In the genomic region with DNA sequence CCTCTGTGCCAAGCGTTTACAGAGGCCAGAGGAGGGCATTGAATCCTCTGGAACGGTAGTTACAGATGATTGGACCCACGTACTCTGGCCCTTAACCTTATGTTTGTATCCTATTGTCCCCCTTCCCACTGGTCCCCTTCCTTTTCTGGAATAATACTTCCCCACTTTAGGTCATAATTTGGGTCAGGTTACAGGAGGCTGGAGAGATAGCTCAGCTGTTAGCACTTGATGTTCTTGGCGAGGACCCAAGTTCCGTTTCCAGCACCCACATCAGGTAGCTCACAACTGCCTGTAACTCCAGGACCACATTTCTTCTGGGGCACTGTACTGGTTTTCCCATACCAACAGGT, we compare ENCODE assay signal across 8 mouse cellular contexts. TPM values are rescaled to one million over a fixed set of nuclear protein-coding genes. Genes with fewer than 3 reads are reported as not detected.
DNase-seq lines count a peak whose midpoint lies in the region; ATAC-seq and TF ChIP-seq lines count a peak whose summit lies in the region.

No protein-coding gene starts in this region.

- ATAC-seq in forebrain, embryonic 11.5 days (replicated peaks; ENCODE audit: low FRiP score) = no peak
- no peak for ATAC-seq in hindbrain, embryonic 13.5 days (ENCODE audit: low FRiP score)
- no peak for ATAC-seq in liver, embryonic 15.5 days (ENCODE audit: insufficient read depth)
- ATAC-seq in stomach, embryonic 14.5 days (ENCODE audit: insufficient number of reproducible peaks, insufficient read depth, low FRiP score, low read depth) = no peak
- no peak for ATAC-seq in inflammation-experienced regulatory T-cells, adult 6 months

- H3K27ac ChIP-seq in MEL (ENCODE audit: control insufficient read depth, low read depth, low read length) = peak overlapping the region; percentile 98
- peak overlapping the region; percentile 97 for H3K27ac ChIP-seq in forebrain, embryonic 11.5 days (ENCODE audit: low read depth, low read length)
- H3K27ac ChIP-seq in hindbrain, embryonic 13.5 days = peak overlapping the region; percentile 97
- peak overlapping the region; percentile 97 for H3K27ac ChIP-seq in liver, embryonic 15.5 days (replicated peaks)
- H3K27ac ChIP-seq in stomach, embryonic 14.5 days (ENCODE audit: low read length) = peak overlapping the region; percentile 95

- TF ChIP-seq EP300 in MEL (IDR thresholded peaks at IDR 0.05; ENCODE audit: low read depth in 1 of 2, low read length in 2 of 2) = peak; percentile 25 to 66; a peak in 3 of 4 replicates

- peaks cover 6% of the 10 kb centered on the region for H3K79me2 ChIP-seq in MEL (ENCODE audit: control insufficient read depth, insufficient read depth, low read length, poor library complexity)

- peak; percentile 40 for DNase-seq in adrenal gland, postnatal 14 days
- no peak for DNase-seq in adrenal gland, postnatal 4 days (ENCODE audit: low spot score in 2 of 2)
- peak; percentile 88 for DNase-seq in MEL (ENCODE audit: low read depth, low spot score)
- no peak for DNase-seq in forebrain, embryonic 11.5 days (ENCODE audit: low spot score)

- WGBS in forebrain, embryonic 11.5 days = 21% methylated on average over 5 of the region's 5 CpGs
- 25% methylated on average over 5 of the region's 5 CpGs for WGBS in hindbrain, embryonic 13.5 days
- WGBS in liver, embryonic 15.5 days (ENCODE audit: insufficient replicate concordance) = 13% methylated on average over 5 of the region's 5 CpGs
- WGBS in stomach, embryonic 14.5 days = 14% methylated on average over 5 of the region's 5 CpGs

- peak overlapping the region; percentile 76 for H3K4me2 ChIP-seq in forebrain, embryonic 11.5 days (ENCODE audit: low read depth, low read length, severe bottlenecking)
- H3K4me2 ChIP-seq in hindbrain, embryonic 13.5 days = peak overlapping the region; percentile 84
- H3K4me2 ChIP-seq in liver, embryonic 15.5 days = peak overlapping the region; percentile 94
- peak overlapping the region; percentile 63 for H3K4me2 ChIP-seq in stomach, embryonic 14.5 days (replicated peaks; ENCODE audit: low read depth, low read length)

- TF ChIP-seq RAD21 in MEL (IDR thresholded peaks at IDR 0.05; ENCODE audit: low read depth, low read length) = no peak

- TF ChIP-seq POLR2A in MEL (IDR thresholded peaks at IDR 0.05; ENCODE audit: control insufficient read depth in 1 of 2, insufficient read depth in 1 of 2, low read depth in 1 of 2, low read length in 2 of 2, poor library complexity in 1 of 2) = no peak

- peak overlapping the region; percentile 68 to 93 for H3K4me3 ChIP-seq in MEL (ENCODE audit: control insufficient read depth in 1 of 2, insufficient read depth in 1 of 2, low read depth in 2 of 2, low read length in 2 of 2)
- peak overlapping the region; percentile 62 for H3K4me3 ChIP-seq in forebrain, embryonic 11.5 days (ENCODE audit: low read depth, low read length)
- peak overlapping the region; percentile 57 for H3K4me3 ChIP-seq in hindbrain, embryonic 13.5 days
- peak overlapping the region; percentile 74 for H3K4me3 ChIP-seq in liver, embryonic 15.5 days (replicated peaks)
- H3K4me3 ChIP-seq in stomach, embryonic 14.5 days (ENCODE audit: low read depth, low read length) = peak overlapping the region; percentile 36

- TF ChIP-seq CTCF in MEL (IDR thresholded peaks at IDR 0.05 in 2 of 3, conservative IDR thresholded peaks at IDR 0.05 in 1 of 3; ENCODE audit: control insufficient read depth in 1 of 3, insufficient read depth in 1 of 3, low read depth in 2 of 3, low read length in 3 of 3, poor library complexity in 1 of 3, severe bottlenecking in 1 of 3) = no peak

- H3K9ac ChIP-seq in MEL (ENCODE audit: control insufficient read depth, low read depth, low read length, poor library complexity, severe bottlenecking) = peak overlapping the region; percentile 90
- H3K9ac ChIP-seq in forebrain, embryonic 11.5 days (ENCODE audit: low read length) = peak overlapping the region; percentile 84
- peak overlapping the region; percentile 81 for H3K9ac ChIP-seq in hindbrain, embryonic 13.5 days
- H3K9ac ChIP-seq in liver, embryonic 15.5 days = peak overlapping the region; percentile 75
- peak overlapping the region; percentile 51; the same call in 1 of the 2 replicates for H3K9ac ChIP-seq in stomach, embryonic 14.5 days (replicated peaks; ENCODE audit: low read depth, low read length)

- H3K36me3 ChIP-seq in MEL (ENCODE audit: control insufficient read depth in 1 of 2, insufficient read depth in 2 of 2, low read length in 2 of 2) = peaks cover 0 to 15% of the 10 kb centered on the region in 2 experiments; a peak in 2 of 4 replicates
- H3K36me3 ChIP-seq in forebrain, embryonic 11.5 days (ENCODE audit: control insufficient read depth, insufficient read depth, low read length) = no peaks in the 10 kb centered on the region; the same call in 1 of the 2 replicates
- H3K36me3 ChIP-seq in hindbrain, embryonic 13.5 days = peaks cover 15% of the 10 kb centered on the region
- H3K36me3 ChIP-seq in liver, embryonic 15.5 days (replicated peaks) = peaks cover 5% of the 10 kb centered on the region
- H3K36me3 ChIP-seq in stomach, embryonic 14.5 days (ENCODE audit: control insufficient read depth, insufficient read depth, low read length) = peaks cover 7% of the 10 kb centered on the region; the same call in 1 of the 2 replicates

- H3K4me1 ChIP-seq in MEL (ENCODE audit: control insufficient read depth in 1 of 2, insufficient read depth in 2 of 2, low read length in 2 of 2) = peaks cover 4 to 9% of the 10 kb centered on the region in 2 experiments
- no peaks in the 10 kb centered on the region; the same call in 1 of the 2 replicates for H3K4me1 ChIP-seq in forebrain, embryonic 11.5 days (replicated peaks; ENCODE audit: control insufficient read depth, insufficient read depth, low read length)
- peaks cover 14% of the 10 kb centered on the region for H3K4me1 ChIP-seq in hindbrain, embryonic 13.5 days (replicated peaks)
- peaks cover 27% of the 10 kb centered on the region for H3K4me1 ChIP-seq in liver, embryonic 15.5 days (replicated peaks)
- H3K4me1 ChIP-seq in stomach, embryonic 14.5 days (ENCODE audit: control insufficient read depth, insufficient read depth, low read length) = peaks cover 5% of the 10 kb centered on the region; the same call in 1 of the 2 replicates

- H3K27me3 ChIP-seq in MEL (ENCODE audit: control insufficient read depth in 1 of 2, insufficient read depth in 2 of 2, low read length in 2 of 2) = no peaks in the 10 kb centered on the region
- no peaks in the 10 kb centered on the region for H3K27me3 ChIP-seq in forebrain, embryonic 11.5 days (ENCODE audit: control insufficient read depth, insufficient read depth, low read length)
- no peaks in the 10 kb centered on the region for H3K27me3 ChIP-seq in hindbrain, embryonic 13.5 days
- no peaks in the 10 kb centered on the region for H3K27me3 ChIP-seq in liver, embryonic 15.5 days
- H3K27me3 ChIP-seq in stomach, embryonic 14.5 days (ENCODE audit: control insufficient read depth, insufficient read depth, low read length) = no peaks in the 10 kb centered on the region

- no peaks in the 10 kb centered on the region for H3K9me3 ChIP-seq in MEL (replicated peaks; ENCODE audit: insufficient read depth, low read length)
- H3K9me3 ChIP-seq in forebrain, embryonic 11.5 days (ENCODE audit: control insufficient read depth, low read length) = no peaks in the 10 kb centered on the region
- no peaks in the 10 kb centered on the region for H3K9me3 ChIP-seq in hindbrain, embryonic 13.5 days
- H3K9me3 ChIP-seq in liver, embryonic 15.5 days (replicated peaks) = no peaks in the 10 kb centered on the region
- no peaks in the 10 kb centered on the region for H3K9me3 ChIP-seq in stomach, embryonic 14.5 days (ENCODE audit: control insufficient read depth, low read depth, low read length)

RNA-seq across cellular contexts. Expression of gene Dhodh, which starts 0.7 kb away (rescaled TPM):
- total RNA-seq in adrenal gland, postnatal 14 days (2021) = 22.7 and 23.9 TPM in 2 replicates
- 10 to 100 TPM; 27.2 to 32.1 TPM for total RNA-seq in adrenal gland, postnatal 4 days (2021)
- 27.7 and 28.3 TPM in 2 replicates for total RNA-seq in MEL (2012; rRNA removed)
- polyA plus RNA-seq in MEL (2012; ENCODE audit: insufficient read depth in 1 of 2, insufficient read length in 2 of 2, low read depth in 1 of 2, low replicate concordance in 2 of 2, missing spikeins in 1 of 2) = 10 to 100 TPM in 1 of 2 experiments, not detected in 1; 52.5 TPM
- 43.2 and 43.5 TPM in 2 replicates for polyA plus RNA-seq in forebrain, embryonic 11.5 days (2014; fragmentation: Nextera tagmentation; extraction: Ambion mirVana)
- polyA plus RNA-seq in hindbrain, embryonic 13.5 days (2015; fragmentation: Nextera tagmentation; extraction: Ambion mirVana) = 31.5 and 33.4 TPM in 2 replicates
- polyA plus RNA-seq in liver, embryonic 15.5 days (2015; fragmentation: Nextera tagmentation; extraction: Ambion mirVana) = 17.2 and 20.3 TPM in 2 replicates
- polyA plus RNA-seq in stomach, embryonic 14.5 days (2014; fragmentation: Nextera tagmentation; extraction: Ambion mirVana) = 40.1 and 45.1 TPM in 2 replicates
- polyA plus RNA-seq in inflammation-experienced regulatory T-cells, adult 6 months (2017; shearing (Covaris generic)) = 10 to 100 TPM; 21.3 to 40.7 (median 40.2) TPM

RNA-seq across cellular contexts. Expression of gene Pkd1l3, which starts 5.2 kb away (rescaled TPM):
- total RNA-seq in adrenal gland, postnatal 14 days (2021) = 0.11 and 0.15 TPM in 2 replicates
- under 1 TPM in 1 of 2 experiments, not detected in 1; 0.08 TPM for total RNA-seq in adrenal gland, postnatal 4 days (2021)
- 2.6 and 3.4 TPM in 2 replicates for total RNA-seq in MEL (2012; rRNA removed)
- 1 to 10 TPM in 1 of 2 experiments, not detected in 1; 7.4 TPM for polyA plus RNA-seq in MEL (2012; ENCODE audit: insufficient read depth in 1 of 2, insufficient read length in 2 of 2, low read depth in 1 of 2, low replicate concordance in 2 of 2, missing spikeins in 1 of 2)
- 0.05 and 0.19 TPM in 2 replicates for polyA plus RNA-seq in forebrain, embryonic 11.5 days (2014; fragmentation: Nextera tagmentation; extraction: Ambion mirVana)
- polyA plus RNA-seq in hindbrain, embryonic 13.5 days (2015; fragmentation: Nextera tagmentation; extraction: Ambion mirVana) = 0.12 TPM in 2 replicates
- polyA plus RNA-seq in liver, embryonic 15.5 days (2015; fragmentation: Nextera tagmentation; extraction: Ambion mirVana) = 0.21 and 0.46 TPM in 2 replicates
- 0.14 TPM in 1 of 2 replicates, not detected in the other for polyA plus RNA-seq in stomach, embryonic 14.5 days (2014; fragmentation: Nextera tagmentation; extraction: Ambion mirVana)
- polyA plus RNA-seq in inflammation-experienced regulatory T-cells, adult 6 months (2017; shearing (Covaris generic)) = 1 to 10 TPM in 2 of 3 experiments, under 1 TPM in 1; 0.75 to 2.5 (median 1.6) TPM

RNA-seq across cellular contexts. Expression of gene Hp, which starts 30.2 kb away (rescaled TPM):
- total RNA-seq in adrenal gland, postnatal 14 days (2021) = 115 and 578 TPM in 2 replicates
- total RNA-seq in adrenal gland, postnatal 4 days (2021) = 100 to 1,000 TPM in 1 of 2 experiments, 10 to 100 TPM in 1; 21.3 to 285 TPM
- total RNA-seq in MEL (2012; rRNA removed) = 0.19 TPM in 1 of 2 replicates, not detected in the other
- under 1 TPM in 1 of 2 experiments, not detected in 1; 0.08 TPM for polyA plus RNA-seq in MEL (2012; ENCODE audit: insufficient read depth in 1 of 2, insufficient read length in 2 of 2, low read depth in 1 of 2, low replicate concordance in 2 of 2, missing spikeins in 1 of 2)
- polyA plus RNA-seq in forebrain, embryonic 11.5 days (2014; fragmentation: Nextera tagmentation; extraction: Ambion mirVana) = 0.27 and 0.45 TPM in 2 replicates
- polyA plus RNA-seq in hindbrain, embryonic 13.5 days (2015; fragmentation: Nextera tagmentation; extraction: Ambion mirVana) = 0.29 and 0.70 TPM in 2 replicates
- 125 and 188 TPM in 2 replicates for polyA plus RNA-seq in liver, embryonic 15.5 days (2015; fragmentation: Nextera tagmentation; extraction: Ambion mirVana)
- 0.85 and 1.9 TPM in 2 replicates for polyA plus RNA-seq in stomach, embryonic 14.5 days (2014; fragmentation: Nextera tagmentation; extraction: Ambion mirVana)
- 1 to 10 TPM in 1 of 3 experiments, under 1 TPM in 1, not detected in 1; 0.40 to 1.3 TPM for polyA plus RNA-seq in inflammation-experienced regulatory T-cells, adult 6 months (2017; shearing (Covaris generic))

RNA-seq across cellular contexts. Expression of gene Txnl4b, which starts 43.4 kb away (rescaled TPM):
- total RNA-seq in adrenal gland, postnatal 14 days (2021) = 10.9 and 11.0 TPM in 2 replicates
- 10 to 100 TPM; 13.3 to 13.8 TPM for total RNA-seq in adrenal gland, postnatal 4 days (2021)
- total RNA-seq in MEL (2012; rRNA removed) = 7.7 and 8.4 TPM in 2 replicates
- polyA plus RNA-seq in MEL (2012; ENCODE audit: insufficient read depth in 1 of 2, insufficient read length in 2 of 2, low read depth in 1 of 2, low replicate concordance in 2 of 2, missing spikeins in 1 of 2) = 1 to 10 TPM in 1 of 2 experiments, not detected in 1; 9.5 TPM
- polyA plus RNA-seq in forebrain, embryonic 11.5 days (2014; fragmentation: Nextera tagmentation; extraction: Ambion mirVana) = 27.0 and 28.5 TPM in 2 replicates
- 30.8 and 32.4 TPM in 2 replicates for polyA plus RNA-seq in hindbrain, embryonic 13.5 days (2015; fragmentation: Nextera tagmentation; extraction: Ambion mirVana)
- polyA plus RNA-seq in liver, embryonic 15.5 days (2015; fragmentation: Nextera tagmentation; extraction: Ambion mirVana) = 9.3 and 10.7 TPM in 2 replicates
- 20.6 and 21.2 TPM in 2 replicates for polyA plus RNA-seq in stomach, embryonic 14.5 days (2014; fragmentation: Nextera tagmentation; extraction: Ambion mirVana)
- polyA plus RNA-seq in inflammation-experienced regulatory T-cells, adult 6 months (2017; shearing (Covaris generic)) = 10 to 100 TPM; 15.1 to 24.2 (median 15.5) TPM

RNA-seq across cellular contexts. Expression of gene Dhx38, which starts 43.5 kb away (rescaled TPM):
- total RNA-seq in adrenal gland, postnatal 14 days (2021) = 24.9 and 27.2 TPM in 2 replicates
- total RNA-seq in adrenal gland, postnatal 4 days (2021) = 10 to 100 TPM; 32.9 to 35.9 TPM
- total RNA-seq in MEL (2012; rRNA removed) = 50.6 and 54.6 TPM in 2 replicates
- polyA plus RNA-seq in MEL (2012; ENCODE audit: insufficient read depth in 1 of 2, insufficient read length in 2 of 2, low read depth in 1 of 2, low replicate concordance in 2 of 2, missing spikeins in 1 of 2) = 10 to 100 TPM; 43.3 to 72.1 TPM
- polyA plus RNA-seq in forebrain, embryonic 11.5 days (2014; fragmentation: Nextera tagmentation; extraction: Ambion mirVana) = 28.4 and 30.6 TPM in 2 replicates
- polyA plus RNA-seq in hindbrain, embryonic 13.5 days (2015; fragmentation: Nextera tagmentation; extraction: Ambion mirVana) = 17.7 and 18.4 TPM in 2 replicates
- 9.7 and 11.4 TPM in 2 replicates for polyA plus RNA-seq in liver, embryonic 15.5 days (2015; fragmentation: Nextera tagmentation; extraction: Ambion mirVana)
- 18.3 and 19.2 TPM in 2 replicates for polyA plus RNA-seq in stomach, embryonic 14.5 days (2014; fragmentation: Nextera tagmentation; extraction: Ambion mirVana)
- polyA plus RNA-seq in inflammation-experienced regulatory T-cells, adult 6 months (2017; shearing (Covaris generic)) = 10 to 100 TPM; 12.1 to 13.6 (median 13.0) TPM

Comparison
In these comparisons a context has a peak if more than half of its experiments do, and no peak if none do; other contexts are left out.
1. DNase-seq: peak in adrenal gland, postnatal 14 days (single experiment) and MEL (single experiment); none in adrenal gland, postnatal 4 days (0 of 2) and forebrain, embryonic 11.5 days (single experiment).
2. RNA of gene Hp, which starts 30.2 kb away (polyA plus RNA-seq): 125 to 188 TPM in liver, embryonic 15.5 days; 0.85 to 1.9 TPM in stomach, embryonic 14.5 days, 0.27 to 0.45 TPM in forebrain, embryonic 11.5 days, 0.40 to 1.3 TPM in inflammation-experienced regulatory T-cells, adult 6 months, 0.29 to 0.70 TPM in hindbrain, embryonic 13.5 days and 0.08 TPM in MEL; every median in the first group is over 10 times any median in the second.
3. Peak in every context shown above with its lines, with median percentiles within 50 percentile points of each other: H3K27ac ChIP-seq, H3K4me3 ChIP-seq, H3K9ac ChIP-seq and H3K4me2 ChIP-seq.